Mouse (Mus musculus) olfactory bulb, adult 2 months (tissue): Measurements from ENCODE around the gene Erlin1.

Experiments
- CTCF ChIP-seq: fragments of 200-500 bp; IDR thresholded peaks from 2 replicates; pipeline ENCODE4 v1.5.1; 2012; ENCODE audit warnings: low read depth, mild to moderate bottlenecking, low read length, moderate library complexity; ENCODE audit not compliant: insufficient read depth
- POLR2A ChIP-seq: fragments of 200-500 bp; IDR thresholded peaks from 2 replicates; pipeline ENCODE4 v1.6.1; 2012; ENCODE audit warnings: mild to moderate bottlenecking, low read depth, low read length, moderate library complexity; ENCODE audit not compliant: insufficient read depth

DNA sequence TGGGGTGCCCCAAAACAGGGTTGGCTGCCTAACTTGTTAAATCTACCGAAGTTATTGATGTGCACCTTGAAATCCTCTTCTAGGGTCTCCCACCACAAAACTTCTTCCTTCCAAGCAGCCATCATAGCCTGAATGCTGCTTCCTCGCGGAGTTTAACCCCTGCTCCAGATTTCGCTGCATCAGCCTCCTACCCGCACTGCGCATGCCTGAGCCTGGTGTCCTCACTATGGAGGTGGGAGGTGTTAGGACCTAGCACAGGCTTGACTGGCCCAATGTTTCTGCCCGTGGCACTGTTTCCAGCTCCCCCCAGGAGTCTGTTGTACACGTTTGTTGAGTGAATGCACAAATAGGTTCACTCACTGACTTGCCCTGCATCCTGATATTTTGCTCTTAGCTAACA, 79.2 kb downstream of the Erlin1 start:
- no peak for TF ChIP-seq POLR2A
- no peak for TF ChIP-seq CTCF
